Mouse (Mus musculus) ES-Bruce4 (cell line): ENCODE data around the gene Chmp5. TPM values are rescaled to one million over a fixed set of nuclear protein-coding genes. Genes with fewer than 3 reads are reported as not detected.

Experiments used
- H3K27ac ChIP-seq: 2 replicates; pipeline ENCODE4 v1.5.1; 2012; ENCODE audit warnings: low read length, inconsistent platforms; ENCODE audit not compliant: insufficient read depth
- H3K27me3 ChIP-seq: 2 replicates; pipeline ENCODE4 v1.6.1; 2012; ENCODE audit warnings: mild to moderate bottlenecking, low read length, inconsistent platforms; ENCODE audit not compliant: control insufficient read depth, poor library complexity, insufficient read depth, severe bottlenecking
- H3K36me3 ChIP-seq: 2 replicates; pipeline ENCODE4 v1.6.1; 2012; ENCODE audit warnings: inconsistent platforms, mild to moderate bottlenecking, low read length, moderate library complexity; ENCODE audit not compliant: control insufficient read depth, poor library complexity, insufficient read depth, severe bottlenecking
- H3K4me1 ChIP-seq: one replicate; pipeline ENCODE4 v1.8.1; 2011; ENCODE audit warnings: low read length; ENCODE audit not compliant: control insufficient read depth, insufficient read depth
- H3K4me3 ChIP-seq: 2 replicates; pipeline ENCODE4 v1.5.1; 2011; ENCODE audit warnings: low read depth, mild to moderate bottlenecking, low read length
- H3K9ac ChIP-seq: 2 replicates; pipeline ENCODE4 v1.6.1; 2012; ENCODE audit warnings: low read depth, mild to moderate bottlenecking, inconsistent platforms; ENCODE audit not compliant: poor library complexity, severe bottlenecking
- H3K9me3 ChIP-seq: replicated peaks from 2 replicates; pipeline ENCODE4 v1.6.1; 2012; ENCODE audit warnings: mild to moderate bottlenecking, low read length, inconsistent platforms; ENCODE audit not compliant: control insufficient read depth, poor library complexity, insufficient read depth, severe bottlenecking
- CTCF ChIP-seq: IDR thresholded peaks from one replicate; pipeline ENCODE4 v1.8.1; 2011; ENCODE audit warnings: low read depth, low read length
- EP300 ChIP-seq: IDR thresholded peaks from 2 replicates; pipeline ENCODE4 v1.6.1; 2011; ENCODE audit warnings: low read depth, low read length; ENCODE audit not compliant: insufficient read depth
- POLR2A ChIP-seq: IDR thresholded peaks from one replicate; pipeline ENCODE4 v1.8.1; 2011; ENCODE audit warnings: low read length; ENCODE audit not compliant: insufficient read depth
- polyA plus RNA-seq: library from polyadenylated mRNA; stranded (reverse); fragments of >200 nt; gene quantifications from 2 replicates; pipeline ENCODE4 v1.2.4, GENCODE M21; 2011; ENCODE audit warnings: low read depth; ENCODE audit not compliant: missing spikeins, insufficient read depth, insufficient read length

Gene Chmp5
- polyA plus RNA-seq, 1 experiment = 120 TPM

DNA sequence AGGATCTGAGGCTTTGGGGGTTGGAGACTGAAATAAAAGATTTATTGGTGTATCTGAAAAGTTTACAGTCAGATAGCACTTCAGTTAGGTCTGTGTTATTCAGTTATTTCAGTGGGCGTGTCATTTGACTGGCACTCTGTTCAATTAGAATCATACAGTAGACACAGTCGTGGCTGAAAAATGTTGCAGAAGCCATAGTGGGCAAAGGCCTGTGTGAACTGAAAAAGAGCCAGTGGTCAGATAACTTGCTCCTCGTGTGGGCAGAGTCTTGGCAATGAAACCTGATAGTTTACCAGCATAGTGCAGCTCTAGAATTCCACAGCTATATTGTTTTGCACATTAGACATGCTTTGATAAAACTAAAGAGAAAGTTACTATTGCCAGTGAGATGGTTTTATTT, 34.3 kb downstream of the Chmp5 start:
- Histone ChIP-seq H3K36me3 (peaks cover 88% of the 10 kb centered on the region), H3K9ac (no peak overlapping the region), H3K27me3 (no peaks in the 10 kb centered on the region), H3K4me3 (no peak overlapping the region), H3K9me3 (no peaks in the 10 kb centered on the region), H3K27ac (no peak overlapping the region), H3K4me1 (no peaks in the 10 kb centered on the region)
- TF ChIP-seq CTCF (no peak), EP300 (no peak), POLR2A (no peak)

DNA sequence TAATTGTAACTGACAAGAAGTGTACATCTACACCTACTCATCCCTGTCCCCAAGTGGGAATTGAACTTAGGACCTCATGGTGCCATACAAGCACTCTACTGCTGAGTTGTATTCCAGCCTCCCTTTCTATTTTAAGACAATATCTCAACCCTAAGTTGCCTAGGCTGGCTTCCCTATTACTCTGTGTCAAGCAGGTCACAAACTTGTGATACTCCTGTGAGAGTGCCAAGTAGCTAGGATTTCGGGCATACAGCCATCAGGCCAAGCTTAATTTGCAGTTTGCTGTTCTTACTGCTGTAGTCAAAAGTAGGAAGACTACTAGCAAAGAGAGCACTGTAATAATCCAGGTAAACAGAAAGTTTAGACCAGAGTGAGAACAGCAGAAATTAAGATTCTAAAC, 35.5 kb downstream of the Chmp5 start:
- Histone ChIP-seq H3K27me3 (no peaks in the 10 kb centered on the region), H3K36me3 (peaks cover 86% of the 10 kb centered on the region)
- TF ChIP-seq EP300 (no peak), POLR2A (no peak), CTCF (no peak)

DNA sequence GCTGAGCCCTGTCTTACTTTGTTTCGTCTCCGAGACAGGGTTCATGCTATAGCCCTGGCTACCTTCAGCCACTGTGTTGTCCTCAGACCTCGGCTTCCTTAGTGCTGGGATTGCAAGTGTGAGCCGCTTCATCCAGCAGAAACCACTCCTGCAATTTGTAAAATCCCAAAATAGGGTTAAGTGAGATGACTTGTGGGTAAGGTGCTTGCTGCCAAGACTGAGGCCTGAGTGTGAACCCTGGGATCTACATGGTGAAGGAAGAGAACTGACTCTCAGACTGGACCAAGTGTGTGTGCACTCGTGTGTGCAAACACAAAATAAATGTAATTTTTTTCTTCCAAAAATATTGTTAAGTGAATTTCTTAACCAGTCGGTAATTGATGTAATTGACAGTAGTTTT, 41.4 kb downstream of the Chmp5 start:
- no peak overlapping the region for H3K9ac ChIP-seq
- H3K36me3 ChIP-seq = peaks cover 85% of the 10 kb centered on the region
- no peaks in the 10 kb centered on the region for H3K9me3 ChIP-seq
- H3K27me3 ChIP-seq = no peaks in the 10 kb centered on the region
- H3K4me3 ChIP-seq = no peak overlapping the region
- H3K4me1 ChIP-seq = no peaks in the 10 kb centered on the region
- no peak for TF ChIP-seq CTCF
- no peak for TF ChIP-seq EP300
- TF ChIP-seq POLR2A = no peak
- H3K27ac ChIP-seq = no peak overlapping the region

More for the DNA sequence above, 35.5 kb downstream of the Chmp5 start:
- Histone ChIP-seq H3K27ac (no peak overlapping the region), H3K9me3 (no peaks in the 10 kb centered on the region), H3K4me3 (no peak overlapping the region), H3K4me1 (no peaks in the 10 kb centered on the region), H3K9ac (no peak overlapping the region)

DNA sequence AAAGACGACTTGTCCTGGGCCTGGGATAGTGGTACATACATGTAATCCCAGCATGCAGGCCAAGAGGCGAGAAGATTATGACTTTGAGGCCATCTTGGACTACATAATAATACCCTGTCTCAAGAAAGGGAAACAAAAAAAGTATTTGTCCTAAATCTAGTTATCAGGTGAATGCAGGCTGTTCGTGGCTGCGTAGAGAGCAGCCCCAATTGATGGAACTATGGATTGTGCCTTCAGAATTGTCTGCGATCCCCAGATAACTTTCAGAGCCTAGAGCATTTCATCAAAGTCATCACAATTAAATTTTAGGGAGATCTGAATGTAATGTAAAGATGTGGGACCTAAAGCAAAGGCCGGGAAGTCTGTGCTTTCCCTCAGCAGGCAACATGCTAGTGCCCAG, 48.1 kb downstream of the Chmp5 start:
- Histone ChIP-seq H3K27ac (no peak overlapping the region), H3K4me1 (no peaks in the 10 kb centered on the region), H3K4me3 (no peak overlapping the region), H3K36me3 (peaks cover 86% of the 10 kb centered on the region), H3K27me3 (no peaks in the 10 kb centered on the region), H3K9me3 (no peaks in the 10 kb centered on the region), H3K9ac (no peak overlapping the region)
- TF ChIP-seq CTCF (no peak), POLR2A (no peak), EP300 (no peak)

DNA sequence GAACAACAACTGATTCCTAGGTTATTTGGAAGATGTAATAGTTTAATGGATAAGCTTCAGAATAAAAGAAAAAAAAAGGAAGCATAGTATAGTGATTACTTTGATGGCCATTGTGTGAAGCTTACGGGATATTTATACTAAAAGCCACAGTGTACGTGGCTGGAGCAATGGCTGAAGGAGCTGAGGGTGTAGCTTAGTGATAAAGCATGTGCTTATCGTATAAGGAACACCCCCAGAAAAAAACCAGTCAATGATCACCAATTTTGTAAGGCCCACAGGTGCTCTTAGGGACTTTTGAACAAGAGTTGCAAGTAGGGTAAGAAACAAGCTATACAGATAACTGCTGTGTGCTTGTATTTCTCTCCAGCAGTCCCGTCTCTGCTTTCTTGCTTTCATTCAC, 49.7 kb downstream of the Chmp5 start:
- H3K9ac ChIP-seq = no peak overlapping the region
- no peak overlapping the region for H3K27ac ChIP-seq
- H3K4me3 ChIP-seq = no peak overlapping the region
- peaks cover 86% of the 10 kb centered on the region for H3K36me3 ChIP-seq
- H3K9me3 ChIP-seq = no peaks in the 10 kb centered on the region
- H3K4me1 ChIP-seq = no peaks in the 10 kb centered on the region
- TF ChIP-seq EP300 = no peak
- TF ChIP-seq CTCF = no peak
- no peak for TF ChIP-seq POLR2A
- no peaks in the 10 kb centered on the region for H3K27me3 ChIP-seq

DNA sequence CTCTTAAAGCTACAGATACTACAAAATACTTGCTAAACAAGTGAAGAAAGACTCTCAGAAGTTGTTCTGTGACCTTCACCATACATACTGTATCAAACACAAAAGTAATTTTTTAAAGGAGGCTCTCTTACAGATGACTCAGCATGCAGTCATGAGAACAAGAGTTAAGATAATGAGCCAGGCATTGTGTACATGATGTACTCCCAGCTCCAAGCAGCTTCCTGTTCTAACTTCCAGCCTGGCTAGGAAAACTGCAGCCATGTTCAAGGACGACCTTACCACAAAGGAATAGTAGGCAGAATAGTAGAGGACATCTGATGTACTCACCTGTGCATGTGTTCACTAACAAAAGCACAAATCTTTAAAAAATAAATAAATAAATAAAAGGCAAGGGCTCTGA, 52.1 kb downstream of the Chmp5 start:
- H3K27me3 ChIP-seq = no peaks in the 10 kb centered on the region
- no peaks in the 10 kb centered on the region for H3K4me1 ChIP-seq
- no peaks in the 10 kb centered on the region for H3K9me3 ChIP-seq
- no peak overlapping the region for H3K9ac ChIP-seq
- TF ChIP-seq EP300 (no peak), CTCF (no peak), POLR2A (no peak)
- no peak overlapping the region for H3K27ac ChIP-seq
- H3K4me3 ChIP-seq = no peak overlapping the region
- H3K36me3 ChIP-seq = peaks cover 89% of the 10 kb centered on the region
